Mouse (Mus musculus) G1E (cell line): ENCODE measurements around the gene Eml3. TPM values are rescaled to one million over a fixed set of nuclear protein-coding genes. Genes with fewer than 3 reads are reported as not detected.
"Not testable (repeated sequence)": the region's sequence is repeated elsewhere in the genome, so short reads cannot be mapped to it uniquely, and the experiment has no call there.

Experiments
- ATAC-seq: 2 replicates; pipeline ENCODE4 v1.8.0; 2016; ENCODE audit warnings: mild to moderate bottlenecking; ENCODE audit not compliant: insufficient number of reproducible peaks, poor library complexity, low FRiP score, severe bottlenecking; ENCODE audit errors: extremely low read depth
- DNase-seq: peaks from one replicate; pipeline ENCODE4 v3.0.0; 2012; ENCODE audit warnings: low spot score
- H3K27me3 ChIP-seq: 2 replicates; pipeline ENCODE4 v1.6.1; 2012; ENCODE audit warnings: mild to moderate bottlenecking, low read length, inconsistent platforms; ENCODE audit not compliant: insufficient read depth
- H3K36me3 ChIP-seq: replicated peaks from 2 replicates; pipeline ENCODE3; 2012; ENCODE audit warnings: mild to moderate bottlenecking, inconsistent platforms
- H3K4me1 ChIP-seq: 2 replicates; pipeline ENCODE4 v1.6.1; 2012; ENCODE audit warnings: low read depth, low read length, inconsistent platforms, mixed read lengths; ENCODE audit not compliant: insufficient read depth
- H3K4me3 ChIP-seq: 2 replicates; pipeline ENCODE4 v1.5.1; 2012; ENCODE audit warnings: low read depth, mild to moderate bottlenecking, inconsistent platforms, low read length, moderate library complexity, mixed read lengths
- H3K9me3 ChIP-seq: replicated peaks from 2 replicates; pipeline ENCODE4 v1.6.1; 2012; ENCODE audit warnings: inconsistent platforms
- CTCF ChIP-seq: IDR thresholded peaks from 2 replicates; pipeline ENCODE4 v1.5.1; 2012; ENCODE audit warnings: low read depth, low read length, inconsistent platforms, mixed read lengths
- GATA1 ChIP-seq: IDR thresholded peaks from 2 replicates; pipeline ENCODE4 v1.6.1; 2012; ENCODE audit warnings: borderline replicate concordance, low read length, inconsistent platforms, mixed read lengths
- GATA2 ChIP-seq: IDR thresholded peaks from 2 replicates; pipeline ENCODE4 v1.6.1; 2012; ENCODE audit warnings: low read depth, low read length, inconsistent platforms, borderline replicate concordance
- POLR2AphosphoS5 ChIP-seq: IDR thresholded peaks from 2 replicates; pipeline ENCODE4 v1.6.1; 2012; ENCODE audit warnings: low read depth, low read length, inconsistent platforms; ENCODE audit not compliant: insufficient replicate concordance
- TAL1 ChIP-seq: conservative IDR thresholded peaks from 2 replicates; pipeline ENCODE4 v1.6.1; 2012; ENCODE audit warnings: low read depth, low read length, inconsistent platforms, mixed read lengths
- polyA plus RNA-seq: library from polyadenylated mRNA; stranded (reverse); fragments of >175 nt; gene quantifications from 2 replicates; pipeline ENCODE4 v1.2.3, GENCODE M21; 2012
- total RNA-seq, 2 experiments: library from RNA; stranded (forward) in 1 of 2; stranded (reverse) in 1 of 2; fragments of 200-1000 nt in 1 of 2; fragments of >200 nt in 1 of 2; fragmentation: Nextera tagmentation in 1 of 2; gene quantifications; 2 replicates each; pipeline ENCODE4 v1.2.3; 2014 to 2017

The Eml3 gene
- total and polyA plus RNA-seq, 3 experiments: 24.7 to 111 (median 42.5) TPM

DNA sequence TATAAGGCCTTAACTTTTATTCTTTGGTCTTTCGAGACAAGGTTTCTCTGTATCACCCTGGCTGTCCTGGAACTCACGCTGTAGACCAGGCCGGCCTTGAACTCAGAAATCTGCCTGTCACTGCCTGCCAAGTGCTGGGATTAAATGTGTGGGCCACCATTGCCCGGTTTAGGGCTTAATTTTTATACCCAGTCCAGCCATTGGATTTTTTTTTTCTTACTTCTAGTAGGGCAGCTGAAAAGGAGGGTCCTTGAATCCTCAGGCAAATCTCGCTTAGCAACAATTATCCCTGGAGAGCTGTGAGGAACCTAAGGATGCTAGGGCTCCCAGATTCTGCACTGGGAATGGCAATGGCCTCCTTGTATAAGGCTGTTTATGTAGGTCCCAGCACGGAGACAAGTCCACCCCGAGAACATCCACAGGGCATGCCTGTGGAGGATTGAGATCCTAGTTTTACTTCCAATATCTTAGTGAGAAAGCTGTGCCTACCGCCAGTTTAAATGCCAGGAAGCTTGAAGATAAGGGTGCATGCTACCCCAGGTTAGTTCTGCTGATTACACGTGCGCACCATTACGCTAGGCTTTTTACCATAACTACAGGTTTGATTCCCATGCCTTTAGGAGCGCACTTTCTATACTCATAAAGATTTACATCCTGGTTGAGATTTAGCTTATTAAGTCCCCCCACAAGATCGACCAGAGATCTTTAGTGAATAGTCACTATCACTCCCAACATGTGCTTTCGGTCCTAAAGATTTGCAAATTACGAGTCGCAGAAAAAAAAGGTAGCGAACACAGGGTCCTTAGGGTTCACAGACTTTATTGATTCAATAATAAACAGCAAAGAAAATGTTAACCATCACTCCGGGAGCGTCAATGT lies 41.5 kb upstream of the Eml3 start:
- peaks cover 41% of the 10 kb centered on the region for H3K4me1 ChIP-seq
- H3K9me3 ChIP-seq: no peaks in the 10 kb centered on the region
- DNase-seq (no peak), ATAC-seq (no peak)
- H3K36me3 ChIP-seq: peaks cover 28% of the 10 kb centered on the region
- peak overlapping the region; percentile 78 for H3K4me3 ChIP-seq
- TF ChIP-seq GATA2 (no peak), POLR2AphosphoS5 (0 out of 2 replicates have a peak, but pooled peaks have one; percentile 32), CTCF (no peak), GATA1 (no peak)
- H3K27me3 ChIP-seq: no peaks in the 10 kb centered on the region

DNA sequence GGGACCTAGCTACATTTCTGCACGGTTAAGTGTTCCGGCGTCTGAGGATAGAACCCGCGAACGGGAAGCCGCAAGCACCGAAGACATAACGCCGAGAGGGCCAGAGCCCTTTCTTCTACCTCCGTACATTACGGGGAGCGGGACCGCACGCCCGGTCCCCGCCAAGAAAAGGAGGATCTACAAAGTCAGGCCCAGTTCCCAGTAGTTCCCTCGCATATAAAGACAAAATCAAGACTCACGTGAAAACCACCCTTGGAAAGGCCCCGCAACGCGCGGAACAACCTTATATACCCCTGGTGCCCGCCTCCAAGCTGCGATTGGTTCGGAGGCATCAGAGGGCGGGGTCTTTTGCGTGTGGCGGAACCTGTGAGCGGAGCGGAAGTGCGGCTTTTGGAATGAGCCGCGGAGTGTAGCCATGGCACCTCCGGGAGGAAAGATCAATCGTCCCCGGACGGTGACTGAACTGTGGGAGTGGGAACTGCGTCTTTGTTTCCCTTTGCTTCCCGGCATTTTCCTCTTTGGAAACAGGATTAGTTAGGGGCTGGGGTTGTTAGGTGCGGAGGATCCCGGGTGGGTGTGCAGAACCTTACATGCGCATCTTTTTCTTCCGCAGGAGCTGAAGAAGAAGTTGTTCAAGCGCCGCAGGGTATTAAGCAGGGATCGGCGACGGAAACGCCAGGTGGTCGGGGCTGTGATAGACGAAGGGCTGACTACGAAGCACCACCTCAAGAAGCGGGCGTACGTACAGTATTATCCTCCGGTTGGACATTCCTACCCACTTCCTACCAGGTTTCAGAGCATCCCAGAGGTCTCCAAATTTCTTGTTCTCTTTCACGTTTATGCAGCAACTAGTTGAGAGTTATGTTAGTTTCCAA lies 40.6 kb upstream of the Eml3 start, which contains the start of the genes 1810009A15Rik and Gm49416:
Gene 1810009A15Rik, plus strand, starts transcription at position 343 of the 875 bp plus-strand sequence.
Gene Gm49416, plus strand, starts transcription at position 416 of the 875 bp plus-strand sequence.
- peak within 1 kb of the TSS; percentile 78 for H3K4me3 ChIP-seq
- TF ChIP-seq TAL1 (no peak), POLR2AphosphoS5 (0 out of 2 replicates have a peak, but pooled peaks have one; percentile 64)
- peak; percentile 82 for DNase-seq
- ATAC-seq: peak; percentile 84
- H3K4me1 ChIP-seq: peaks cover 42% of the 10 kb centered on the region
- H3K36me3 ChIP-seq: peaks cover 28% of the 10 kb centered on the region
- no peaks in the 10 kb centered on the region for H3K9me3 ChIP-seq
- H3K27me3 ChIP-seq: no peaks in the 10 kb centered on the region

- H3K4me3 ChIP-seq: peak within 1 kb of the TSS; percentile 82
- ATAC-seq (0 out of 2 replicates have a peak, but pooled peaks have one; percentile 40), DNase-seq (peak; percentile 76)
- peaks cover 5% of the 10 kb centered on the region for H3K9me3 ChIP-seq
- peaks cover 63% of the 10 kb centered on the region for H3K4me1 ChIP-seq
- peaks cover 54% of the 10 kb centered on the region for H3K36me3 ChIP-seq
- no peaks in the 10 kb centered on the region for H3K27me3 ChIP-seq
- no peak for TF ChIP-seq CTCF
- TF ChIP-seq GATA2: no peak
- no peak for TF ChIP-seq TAL1
- no peak for TF ChIP-seq GATA1
Measured at GRCm38 (mm10) chr19:8892829-8893766, 36.3 kb upstream of the Eml3 start, which contains the start of gene Ints5. Gene Ints5 (plus strand): TSS chr19:8893005.

DNA sequence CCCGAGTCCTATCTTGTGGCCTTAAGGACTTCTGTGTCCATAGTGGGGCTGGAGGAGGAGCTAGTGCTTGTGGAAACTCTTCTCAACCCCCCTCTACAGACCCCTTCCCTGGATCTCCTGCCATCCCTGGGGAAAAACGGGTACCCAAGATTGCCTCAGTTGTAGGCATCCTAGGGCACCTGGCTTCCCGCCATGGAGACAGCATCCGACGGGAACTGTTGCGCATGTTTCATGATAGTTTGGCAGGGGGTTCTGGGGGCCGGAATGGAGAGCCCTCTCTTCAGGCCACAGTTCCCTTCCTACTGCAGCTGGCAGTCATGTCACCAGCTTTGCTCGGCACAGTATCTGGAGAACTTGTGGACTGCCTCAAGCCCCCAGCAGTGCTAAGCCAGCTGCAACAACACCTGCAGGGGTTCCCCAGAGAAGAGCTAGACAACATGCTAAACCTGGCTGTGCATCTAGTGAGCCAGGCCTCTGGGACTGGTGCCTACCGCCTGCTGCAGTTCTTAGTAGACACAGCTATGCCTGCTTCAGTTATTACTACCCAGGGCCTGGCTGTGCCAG lies 33.9 kb upstream of the Eml3 start:
- no peaks in the 10 kb centered on the region for H3K27me3 ChIP-seq
- DNase-seq: no peak
- H3K9me3 ChIP-seq: peaks cover 5% of the 10 kb centered on the region
- peaks cover 73% of the 10 kb centered on the region for H3K4me1 ChIP-seq
- H3K4me3 ChIP-seq: peak overlapping the region; percentile 95; the same call in 1 of the 2 replicates
- H3K36me3 ChIP-seq: peaks cover 60% of the 10 kb centered on the region
- no peak for ATAC-seq
- no peak for TF ChIP-seq CTCF
- no peak for TF ChIP-seq POLR2AphosphoS5
- TF ChIP-seq GATA1: no peak
- no peak for TF ChIP-seq GATA2
- no peak for TF ChIP-seq TAL1

DNA sequence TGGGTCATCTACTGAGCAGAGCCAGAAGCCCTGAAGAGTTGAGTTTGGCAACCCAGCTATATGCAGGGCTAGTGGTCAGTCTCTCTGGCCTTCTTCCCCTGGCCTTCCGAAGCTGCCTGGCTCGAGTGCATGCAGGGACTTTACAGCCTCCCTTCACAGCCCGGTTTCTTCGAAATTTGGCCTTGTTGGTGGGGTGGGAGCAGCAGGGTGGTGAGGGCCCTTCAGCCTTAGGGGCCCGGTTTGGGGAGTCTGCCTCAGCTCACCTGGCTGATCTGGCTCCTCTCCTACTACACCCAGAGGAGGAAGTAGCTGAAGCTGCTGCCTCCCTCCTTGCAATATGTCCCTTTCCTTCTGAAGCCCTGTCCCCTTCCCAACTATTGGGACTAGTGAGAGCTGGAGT lies 33.1 kb upstream of the Eml3 start:
- H3K27me3 ChIP-seq, DNase-seq, H3K9me3 ChIP-seq, ATAC-seq: not testable (repeated sequence)
- Histone ChIP-seq H3K4me3 (peak overlapping the region; percentile 95; the same call in 1 of the 2 replicates), H3K36me3 (peaks cover 60% of the 10 kb centered on the region), H3K4me1 (peaks cover 73% of the 10 kb centered on the region)

GRCm38 (mm10) chr19:8897211-8897864 lies 32.0 kb upstream of the Eml3 start:
- H3K4me1 ChIP-seq: peaks cover 69% of the 10 kb centered on the region
- not testable (repeated sequence) for ATAC-seq, H3K27me3 ChIP-seq, H3K9me3 ChIP-seq, DNase-seq
- peaks cover 62% of the 10 kb centered on the region for H3K36me3 ChIP-seq
- peak overlapping the region; percentile 95 for H3K4me3 ChIP-seq
